Mouse (Mus musculus) C3H10T1/2 (cell line): ENCODE results near the gene Olfr914. TPM values are rescaled to one million over a fixed set of nuclear protein-coding genes. Genes with fewer than 3 reads are reported as not detected.

Source experiments
- polyA plus RNA-seq, 2 experiments: library from polyadenylated mRNA; unstranded; fragments of >200 nt; fragmentation: generic; extraction: Trizol; gene quantifications; one replicate each; pipeline ENCODE4 v1.2.1; 2012; ENCODE audit warnings: missing spikeins in 2 of 2

Olfr914 gene
- not detected for polyA plus RNA-seq

GRCm38 (mm10) chr9:38604802-38605201 lies at the start of gene Olfr914:
TSS of gene Olfr914 (plus strand) at chr9:38605102.

GRCm38 (mm10) chr9:38579878-38580277 lies 25.0 kb upstream of the Olfr914 start, which contains the start of gene Olfr912:
TSS of gene Olfr912 (plus strand) at chr9:38580178.

GRCm38 (mm10) chr9:38592459-38592858 lies 12.4 kb upstream of the Olfr914 start, which contains the start of gene Olfr913:
TSS of gene Olfr913 (plus strand) at chr9:38592759.

GRCm38 (mm10) chr9:38659775-38660174 lies 54.9 kb downstream of the Olfr914 start, which contains the start of gene Olfr916:
TSS of gene Olfr916 (minus strand) at chr9:38659875.

Other genes starting within 250 kb of the Olfr914 start
- not detected for gene Olfr250, start 238.2 kb upstream of the Olfr914 start, polyA plus RNA-seq
- gene Olfr251, start 228.0 kb upstream of the Olfr914 start, polyA plus RNA-seq, result not detected
- not detected for gene Olfr147, start 203.4 kb upstream of the Olfr914 start, polyA plus RNA-seq
- gene Olfr901, start 175.6 kb upstream of the Olfr914 start, polyA plus RNA-seq, result not detected
- gene Olfr902, start 157.4 kb upstream of the Olfr914 start, polyA plus RNA-seq, result not detected
- not detected for gene Olfr904, start 142.0 kb upstream of the Olfr914 start, polyA plus RNA-seq
- not detected for gene Olfr905, start 134.0 kb upstream of the Olfr914 start, polyA plus RNA-seq
- gene Olfr906, start 118.0 kb upstream of the Olfr914 start, polyA plus RNA-seq, result not detected
- not detected for gene Olfr907, start 109.3 kb upstream of the Olfr914 start, polyA plus RNA-seq
- not detected for gene Olfr911-ps1, start 83.5 kb upstream of the Olfr914 start, polyA plus RNA-seq
- not detected for gene Olfr910, start 67.3 kb upstream of the Olfr914 start, polyA plus RNA-seq
- gene Olfr912, start 24.9 kb upstream of the Olfr914 start, polyA plus RNA-seq, result not detected
- not detected for gene Olfr913, start 12.3 kb upstream of the Olfr914 start, polyA plus RNA-seq
- gene Olfr916, start 54.8 kb downstream of the Olfr914 start, polyA plus RNA-seq, result not detected
- gene Olfr917, start 60.7 kb downstream of the Olfr914 start, polyA plus RNA-seq, result not detected
- gene Olfr918, start 69.5 kb downstream of the Olfr914 start, polyA plus RNA-seq, result not detected
- not detected for gene Olfr919, start 98.6 kb downstream of the Olfr914 start, polyA plus RNA-seq
- 10 to 100 TPM in 1 of 2 experiments, 1 to 10 TPM in 1; 1.2 to 22.6 TPM for gene Vwa5a, start 113.2 kb downstream of the Olfr914 start, polyA plus RNA-seq
- gene Olfr920, start 147.2 kb downstream of the Olfr914 start, polyA plus RNA-seq, result under 1 TPM in 1 of 2 experiments, not detected in 1; 0.04 TPM
- gene Olfr921, start 168.0 kb downstream of the Olfr914 start, polyA plus RNA-seq, result not detected
- gene Olfr922, start 209.5 kb downstream of the Olfr914 start, polyA plus RNA-seq, result not detected
- not detected for gene Olfr923, start 221.4 kb downstream of the Olfr914 start, polyA plus RNA-seq
- gene Olfr924, start 239.3 kb downstream of the Olfr914 start, polyA plus RNA-seq, result not detected
- not detected for gene Olfr26, start 250.0 kb downstream of the Olfr914 start, polyA plus RNA-seq